Mouse (Mus musculus) thymus, postnatal 0 days (tissue): ENCODE results near the gene Gpalpp1. TPM values are rescaled to one million over a fixed set of nuclear protein-coding genes. Genes with fewer than 3 reads are reported as not detected.

Experiments used
- DNase-seq: peaks from one replicate; pipeline ENCODE4 v3.0.0-alpha.2; 2015; ENCODE audit warnings: low spot score
- polyA plus RNA-seq: library from polyadenylated mRNA; unstranded; fragments of >200 nt; fragmentation: Nextera tagmentation; extraction: Ambion mirVana; gene quantifications from 2 replicates; pipeline ENCODE4 v1.2.1, GENCODE M21; 2015

The Gpalpp1 gene
- polyA plus RNA-seq, 1 experiment from 2014 or later: 10.8 TPM

DNA sequence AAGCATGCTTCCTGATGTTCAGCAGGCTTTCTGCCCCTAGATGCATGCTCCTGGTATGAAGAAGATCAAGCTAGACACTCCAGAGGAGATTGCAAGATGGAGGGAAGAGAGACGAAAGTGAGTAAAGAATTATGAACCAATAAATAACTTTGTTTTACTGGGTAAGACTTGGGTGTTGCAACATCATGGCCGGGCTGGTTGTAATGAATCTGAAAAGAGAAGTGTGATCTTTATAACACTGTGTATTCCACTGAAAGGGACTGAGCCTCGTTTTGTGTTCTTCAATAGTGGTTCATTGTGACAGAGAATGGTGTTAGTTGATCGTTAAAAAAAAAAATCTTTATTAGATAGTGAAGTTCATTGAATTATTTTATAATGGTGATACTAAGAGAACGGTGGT is 5.2 kb upstream of the Gpalpp1 start:
- DNase-seq: no peak

DNA sequence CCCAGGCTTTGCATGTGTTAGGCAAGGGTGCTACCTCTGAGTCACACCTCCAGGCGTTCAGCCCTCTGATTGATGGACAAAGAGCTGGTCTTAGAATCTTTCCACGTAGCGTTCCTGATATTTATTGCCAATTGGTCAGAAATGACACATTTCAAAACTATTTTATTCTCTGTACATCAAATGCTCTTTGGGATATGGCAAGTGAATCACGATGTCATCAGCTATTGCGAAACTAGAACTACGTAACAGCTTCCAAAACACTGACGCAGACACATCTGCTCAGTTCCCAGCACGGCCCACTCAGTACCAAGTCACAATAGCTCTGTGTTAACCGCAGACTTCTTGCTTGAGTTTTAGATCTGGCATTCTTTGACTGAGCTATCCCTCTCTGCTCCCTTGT is 11.0 kb downstream of the Gpalpp1 start:
- DNase-seq: no peak

DNA sequence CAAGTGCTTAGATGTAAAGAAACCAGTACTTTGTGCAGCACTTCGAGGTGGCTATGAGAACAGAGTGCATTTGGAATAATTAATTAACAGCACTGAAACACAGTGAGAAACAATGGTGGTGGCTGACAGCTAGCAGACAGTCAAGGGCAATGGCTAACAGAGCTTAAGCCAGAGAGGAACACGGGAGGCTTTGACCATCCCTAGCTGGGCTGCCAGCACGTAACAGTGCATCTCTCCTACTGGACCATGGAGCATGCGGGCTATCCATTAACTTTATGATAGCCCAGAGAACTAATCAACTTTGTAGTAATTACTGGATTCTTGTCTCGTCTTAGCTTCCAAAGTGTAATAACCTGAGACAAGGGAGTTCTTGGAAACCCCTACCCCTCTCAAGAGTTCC is 12.7 kb downstream of the Gpalpp1 start:
- no peak for DNase-seq

DNA sequence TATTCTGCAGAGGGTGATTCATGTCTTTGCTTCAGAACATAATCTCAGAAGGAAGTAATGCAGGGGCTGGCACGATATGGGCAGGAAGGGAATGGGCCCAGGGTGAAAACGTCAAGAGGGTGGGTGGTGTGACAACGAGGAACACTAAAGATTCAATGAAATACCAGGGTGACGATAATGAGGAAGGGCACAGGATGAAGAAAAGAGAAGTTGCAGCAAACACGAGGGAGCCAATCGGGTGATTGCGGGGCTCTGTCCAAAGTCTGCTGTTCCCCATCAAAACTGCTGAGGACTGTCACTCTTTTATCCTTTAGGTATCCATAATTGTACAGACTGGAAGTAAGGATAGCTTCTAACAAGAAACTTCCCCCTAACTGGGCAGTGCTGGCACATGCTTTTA is 13.3 kb downstream of the Gpalpp1 start:
- no peak for DNase-seq

DNA sequence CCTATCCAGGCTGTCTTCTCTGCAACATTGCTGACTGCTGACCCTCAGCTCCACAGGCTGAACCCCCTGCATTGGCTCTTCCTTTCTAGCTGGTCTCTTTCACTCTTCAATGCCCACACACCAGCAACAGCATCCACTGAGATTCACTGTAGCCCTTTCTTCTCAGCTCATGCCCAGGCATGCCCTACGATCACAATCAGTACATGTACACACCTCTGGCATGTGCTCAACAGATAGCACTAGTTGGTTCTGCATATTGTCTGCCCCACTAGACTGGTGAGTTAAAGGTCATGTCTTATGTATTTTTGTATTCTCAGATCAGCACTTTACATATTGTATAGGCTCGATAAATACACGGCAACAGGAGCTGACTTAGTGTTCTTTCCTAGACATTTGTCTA is 26.4 kb downstream of the Gpalpp1 start:
- DNase-seq: no peak

DNA sequence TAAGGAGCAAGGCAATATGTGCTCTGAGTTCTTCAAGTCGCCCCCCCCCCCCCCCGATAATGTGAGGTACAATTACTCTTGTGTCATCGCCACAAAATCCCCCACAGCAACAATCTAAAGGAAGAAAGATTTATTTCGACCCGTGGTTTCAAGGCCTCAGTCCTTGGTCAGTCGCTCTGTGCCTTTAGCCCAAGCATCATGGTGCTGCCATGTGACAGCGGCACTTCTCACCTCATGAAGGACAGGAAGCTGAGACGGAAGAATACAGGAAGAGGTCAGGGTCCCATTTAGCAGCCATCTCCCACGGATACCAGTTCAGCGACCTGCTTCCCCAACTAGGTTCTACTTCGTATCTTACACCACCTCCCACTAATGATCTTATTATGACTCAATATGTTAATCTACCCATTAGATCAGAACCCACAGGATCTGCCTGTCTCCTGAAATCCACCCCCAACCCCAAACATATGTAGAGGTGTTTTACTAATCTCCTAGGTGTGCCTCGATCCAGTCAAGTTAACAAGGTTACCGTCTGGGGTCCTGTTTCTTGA is 28.4 kb downstream of the Gpalpp1 start:
- DNase-seq: no peak

DNA sequence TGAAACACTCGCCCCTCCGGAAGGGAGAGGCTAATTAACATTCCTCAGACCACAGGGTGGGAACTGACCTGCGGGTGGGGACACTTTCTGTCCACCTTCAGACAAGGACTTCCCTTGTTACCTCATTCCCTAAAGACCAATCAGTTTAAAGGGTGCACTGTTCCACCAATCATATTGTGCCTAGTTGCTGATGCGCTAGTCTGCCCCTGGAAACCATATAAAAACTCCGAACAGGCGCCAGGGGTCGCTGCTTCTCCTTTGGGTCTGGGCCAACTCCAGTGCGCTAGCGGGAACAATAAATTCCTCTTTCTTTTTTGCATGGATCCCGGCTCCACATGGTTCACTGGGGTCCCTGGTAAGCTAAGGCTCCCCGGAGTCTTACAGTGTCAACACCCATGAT is 29.1 kb downstream of the Gpalpp1 start:
- no peak for DNase-seq

DNA sequence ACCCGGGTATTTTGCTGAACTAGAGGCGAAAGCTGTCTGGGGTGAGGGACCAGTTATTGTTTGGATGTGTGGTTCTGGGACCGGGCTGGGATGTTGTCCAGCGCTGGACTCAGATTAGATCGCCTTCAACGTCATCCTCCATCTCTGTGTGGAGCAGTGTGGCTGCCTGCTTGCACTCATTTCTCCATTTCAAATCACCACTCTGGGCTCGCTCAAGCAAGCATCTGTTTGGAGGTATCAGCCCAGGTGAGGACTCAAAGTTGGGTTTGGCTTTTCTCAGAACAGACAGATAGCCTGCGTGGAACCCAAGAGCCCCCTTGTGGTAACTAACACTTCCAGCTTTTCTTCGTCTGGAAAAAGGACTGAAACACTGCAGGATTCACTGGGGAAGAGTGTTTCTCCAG is 33.5 kb downstream of the Gpalpp1 start:
- peak; percentile 22 for DNase-seq

DNA sequence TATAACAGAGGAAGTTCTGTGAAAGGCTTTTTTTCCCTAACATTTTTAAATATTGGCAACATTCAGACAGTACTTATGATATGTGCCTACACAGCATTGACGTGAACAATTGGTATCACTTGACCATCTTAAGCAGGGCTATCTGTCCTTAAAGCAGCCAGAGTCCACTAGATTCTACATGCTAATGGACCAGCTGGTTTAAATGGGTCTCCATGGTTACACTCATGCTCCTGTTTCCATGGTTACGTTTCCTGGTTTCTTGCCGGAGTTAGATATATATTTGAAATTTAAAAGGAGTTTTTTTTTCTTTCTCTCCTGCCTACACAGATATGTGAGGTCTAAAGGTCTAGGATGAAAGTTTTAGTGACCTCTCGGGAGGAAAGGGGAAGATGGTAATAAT is 34.0 kb downstream of the Gpalpp1 start:
- no peak for DNase-seq

DNA sequence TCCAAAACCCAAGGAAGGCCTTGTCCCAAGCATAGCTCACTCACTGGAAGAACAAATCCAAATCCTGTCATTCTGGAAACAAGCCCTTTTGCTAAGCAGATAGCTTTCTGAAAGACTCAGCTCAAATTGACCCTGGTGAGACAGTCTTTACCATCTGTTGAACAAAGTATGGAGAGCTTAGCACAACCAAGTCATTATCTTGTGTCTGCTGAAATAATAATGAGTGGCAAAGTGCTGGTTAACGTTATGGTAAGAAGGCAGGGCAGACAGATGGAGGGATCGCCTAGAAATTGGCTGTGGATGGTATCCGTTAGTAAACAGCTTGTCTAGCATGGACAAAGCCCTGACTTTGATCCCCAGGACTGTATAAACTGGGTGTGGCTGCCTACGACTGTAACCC is 34.8 kb downstream of the Gpalpp1 start:
- DNase-seq: no peak

DNA sequence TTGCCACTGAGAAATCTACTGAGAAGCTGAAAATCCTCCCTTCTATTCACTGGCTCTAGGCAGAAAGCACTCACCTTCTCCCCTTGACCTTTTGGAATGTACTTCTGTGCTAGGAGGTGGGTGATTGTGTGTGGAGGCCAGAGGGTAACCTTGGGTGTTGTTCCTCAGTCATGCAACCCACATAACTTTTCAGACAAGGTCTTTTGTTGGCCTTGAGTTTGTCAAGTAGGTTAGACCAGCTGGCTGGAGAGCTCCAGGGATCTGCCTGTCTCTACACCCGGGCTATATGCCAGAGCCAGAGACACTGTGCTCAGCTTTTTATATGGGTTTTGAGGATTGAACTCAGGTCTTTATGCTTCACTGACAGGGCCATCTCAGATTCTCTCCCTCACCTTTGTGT is 36.4 kb downstream of the Gpalpp1 start:
- no peak for DNase-seq

DNA sequence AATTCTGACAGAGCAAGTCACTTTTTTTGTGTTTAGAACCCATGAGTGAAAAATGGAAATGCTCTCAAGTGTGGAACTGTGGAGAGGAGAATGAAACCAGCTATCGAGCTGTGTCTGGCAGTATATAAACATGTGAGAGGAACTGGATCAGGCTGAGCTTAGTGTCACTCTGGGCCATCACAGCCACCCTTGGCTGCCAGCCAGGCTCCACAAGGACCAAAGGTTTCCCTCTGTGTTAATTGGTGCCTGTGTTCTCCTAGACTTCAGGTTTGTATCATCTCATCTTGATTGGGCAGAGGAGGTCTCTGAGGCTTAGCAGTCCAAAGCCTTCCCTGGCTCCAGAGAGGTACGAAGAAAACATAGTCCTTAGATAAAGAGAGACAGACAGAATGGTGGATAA is 37.9 kb downstream of the Gpalpp1 start:
- no peak for DNase-seq

DNA sequence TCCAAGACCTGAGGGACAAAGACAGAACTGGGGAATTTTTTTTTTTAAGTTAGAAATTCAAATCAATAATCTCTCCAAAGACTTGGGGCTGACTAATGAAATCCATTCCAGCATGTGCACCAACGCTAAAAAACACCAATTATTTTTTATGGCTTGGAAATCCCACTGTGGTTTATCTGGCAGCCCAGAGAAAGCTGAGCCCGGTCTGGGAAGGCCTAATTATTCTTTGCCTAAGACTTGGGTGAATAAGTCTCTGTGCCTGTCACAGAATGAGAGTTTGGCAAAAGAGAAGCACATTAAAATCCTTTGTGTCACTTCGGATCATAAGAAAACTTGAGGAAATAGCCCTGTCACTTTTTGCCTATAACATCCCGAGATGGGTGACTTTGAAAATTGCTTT is 41.3 kb downstream of the Gpalpp1 start:
- DNase-seq: no peak

DNA sequence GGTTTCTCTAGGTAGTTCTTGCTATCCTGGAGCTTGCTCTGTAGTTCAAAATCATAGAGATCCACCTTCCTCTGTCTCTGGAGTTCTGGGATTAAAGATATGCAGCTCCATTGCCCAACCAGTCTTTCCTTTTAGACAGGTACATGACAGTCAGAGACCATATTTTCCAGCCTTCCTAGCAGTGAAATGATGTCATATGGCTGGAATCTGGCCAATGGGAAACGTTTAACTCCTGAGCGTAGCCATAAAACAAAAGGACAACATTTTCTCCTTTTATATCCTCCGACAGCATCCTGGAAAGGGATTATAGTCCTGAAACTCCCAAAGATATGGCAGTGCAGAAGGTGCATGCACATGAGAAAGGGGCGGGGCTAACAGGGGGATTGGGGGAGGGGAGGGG is 42.3 kb downstream of the Gpalpp1 start:
- no peak for DNase-seq

DNA sequence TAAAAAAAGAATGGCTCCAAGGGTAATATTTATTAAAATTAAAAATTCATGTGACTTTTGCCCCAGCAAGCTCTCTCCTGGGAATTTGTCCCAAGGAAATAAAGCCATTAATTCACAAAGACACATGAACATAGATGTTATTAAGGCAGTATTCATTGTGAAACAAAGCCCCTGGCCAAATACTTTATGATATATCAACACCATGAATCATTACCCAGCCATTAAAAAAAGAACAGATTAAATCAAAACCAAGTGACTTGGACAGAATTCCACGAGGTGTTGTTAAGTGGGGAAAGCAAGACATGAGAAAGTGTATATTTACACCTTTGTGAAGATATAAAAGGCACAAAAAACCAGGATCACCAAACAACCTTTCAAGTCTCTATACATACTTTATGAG is 43.3 kb downstream of the Gpalpp1 start:
- no peak for DNase-seq

DNA sequence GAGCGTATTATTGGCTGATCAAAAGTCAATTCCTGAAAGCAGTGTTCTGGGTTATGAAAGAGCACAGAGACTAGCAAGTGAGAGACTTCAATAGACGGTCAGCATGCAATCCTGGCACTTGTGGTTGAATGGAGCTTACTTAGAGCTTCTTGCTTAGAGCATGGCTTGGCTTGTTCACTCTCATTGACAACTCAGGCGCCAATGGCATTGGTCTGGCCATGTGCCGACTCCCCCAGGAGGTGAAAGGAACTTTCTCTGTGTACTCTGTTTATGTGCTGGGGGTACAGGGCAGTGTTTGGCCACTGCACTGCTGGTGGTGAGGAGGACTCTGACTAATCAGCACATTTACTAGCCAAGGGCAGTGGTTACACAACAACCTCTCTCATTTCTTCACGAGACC is 51.1 kb downstream of the Gpalpp1 start:
- no peak for DNase-seq

DNA sequence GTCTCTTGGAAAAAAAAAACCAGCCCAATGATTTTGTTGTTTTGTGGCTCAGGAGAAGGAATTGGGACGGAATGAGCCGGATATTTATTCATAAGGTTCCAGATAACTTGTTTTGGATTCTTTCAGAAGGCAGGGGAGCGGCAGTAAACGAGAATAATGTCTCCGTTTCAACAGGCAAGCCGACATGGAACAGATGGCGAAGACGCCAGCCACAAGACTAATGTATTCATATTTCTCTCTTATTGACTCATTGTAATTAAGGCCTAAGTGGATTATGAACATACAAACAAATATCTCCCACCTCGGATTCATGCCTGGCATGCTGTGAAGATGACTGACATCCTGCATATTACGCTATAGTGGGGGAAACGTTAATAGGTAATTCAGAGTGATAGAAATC is 56.8 kb downstream of the Gpalpp1 start:
- DNase-seq: no peak

DNA sequence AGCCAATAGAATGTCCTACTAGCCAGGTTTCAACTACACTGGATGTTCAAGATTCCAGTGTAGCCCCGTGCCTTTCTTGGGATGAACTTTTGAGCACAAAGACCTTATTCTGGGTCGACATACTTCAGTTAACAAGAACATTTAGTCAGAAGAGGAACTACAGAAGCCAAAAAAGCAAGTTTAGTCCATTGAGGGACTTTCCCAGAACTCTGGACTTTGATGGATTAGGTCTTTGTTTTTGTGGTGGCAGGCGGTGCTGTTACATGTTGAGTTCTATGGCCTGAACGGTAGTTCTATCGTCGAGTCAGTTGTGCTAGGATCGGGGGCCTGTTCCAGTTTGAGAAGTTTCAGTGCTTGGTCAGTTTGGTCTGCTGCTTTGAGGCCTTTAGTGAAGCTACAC is 58.6 kb downstream of the Gpalpp1 start:
- no peak for DNase-seq

DNA sequence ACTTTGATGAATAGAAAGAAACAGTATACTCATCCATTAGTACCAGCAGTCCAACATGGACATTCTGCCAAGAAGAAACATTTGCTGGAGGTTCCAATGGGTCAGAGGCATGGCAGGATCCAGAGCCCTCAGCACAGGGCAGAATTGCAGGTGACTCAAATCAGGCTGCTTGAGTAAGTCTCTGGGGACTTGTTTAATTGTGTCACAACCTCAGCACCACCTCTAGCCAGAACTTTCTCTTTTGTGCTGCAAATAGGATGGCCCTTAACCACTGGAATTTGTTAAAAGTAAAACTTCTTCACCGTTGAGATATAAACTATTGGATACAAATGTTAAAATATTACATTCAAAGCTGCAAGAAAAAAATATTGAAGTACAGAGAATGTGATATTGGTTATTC is 64.8 kb downstream of the Gpalpp1 start:
- no peak for DNase-seq

DNA sequence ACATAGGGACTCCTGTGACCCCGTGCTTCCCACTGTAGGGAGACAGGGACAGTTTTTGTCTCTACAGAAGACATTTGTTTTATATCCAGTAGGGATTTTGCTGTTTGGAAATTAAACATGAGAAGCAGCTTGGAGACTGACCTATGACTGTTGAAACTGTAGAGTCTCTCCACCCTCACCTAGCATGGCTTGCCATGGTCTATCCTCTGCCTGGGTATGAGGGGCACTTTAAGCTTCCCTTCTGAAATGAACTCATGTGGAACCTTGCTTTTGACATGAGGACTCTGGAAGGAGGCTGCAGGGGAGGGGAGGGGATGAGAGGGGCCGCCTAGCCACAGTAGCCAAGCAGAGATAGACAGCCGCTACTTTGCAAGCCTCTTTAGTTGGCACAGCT is 66.4 kb downstream of the Gpalpp1 start:
- DNase-seq: no peak

DNA sequence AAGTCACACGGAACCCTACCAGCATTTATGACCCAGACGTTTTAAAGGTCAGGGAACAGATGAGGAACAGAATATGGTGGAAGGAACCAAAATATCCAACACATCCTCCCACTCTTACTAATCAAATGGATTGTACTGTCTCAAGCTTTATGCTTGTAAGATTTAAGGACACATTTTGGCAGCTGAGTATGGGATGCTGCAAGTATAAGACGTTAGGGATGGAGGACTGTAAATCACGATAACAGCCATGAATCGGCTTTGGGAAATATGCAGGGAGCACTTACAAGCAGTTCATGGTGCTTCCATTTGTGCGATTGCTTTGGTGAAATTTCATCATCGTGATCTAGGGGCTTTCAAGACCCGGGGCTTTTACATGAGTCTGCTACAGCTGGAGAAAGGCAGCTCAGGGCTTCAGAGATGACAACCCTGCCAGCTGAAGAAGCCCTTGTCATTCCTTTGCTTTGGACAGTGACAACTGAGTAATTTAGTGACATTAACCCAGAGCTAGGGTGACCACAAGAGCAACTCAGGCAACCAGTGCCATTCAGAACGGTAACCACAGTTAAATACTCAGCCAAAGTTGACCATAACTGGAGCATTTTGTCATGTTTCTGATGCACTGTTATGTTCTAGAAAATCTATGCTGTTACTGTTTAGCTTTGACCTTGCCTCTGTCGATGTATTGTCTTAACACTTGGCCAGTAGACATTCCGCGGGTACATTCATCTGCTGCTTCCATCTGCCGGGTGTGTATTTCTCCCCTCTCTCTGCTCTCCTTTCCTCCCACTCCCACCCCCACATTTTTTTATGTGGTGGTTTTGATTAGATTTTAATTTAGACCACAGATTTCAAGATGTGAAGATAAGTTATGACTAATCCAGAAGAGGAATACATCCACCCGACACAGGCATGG is 67.1 kb downstream of the Gpalpp1 start:
- DNase-seq: no peak
